Mouse (Mus musculus) kidney, adult 2 months (tissue): ENCODE measurements at regions not wholly inside any gene's neighbourhood (a gene's known extent, or its start where the extent isn't known, plus 50 kb on each side); places are given as distances from the start of the nearest gene placed in this dataset.

Experiments used
- CTCF ChIP-seq: fragments of 200-500 bp; conservative IDR thresholded peaks from 2 replicates; pipeline ENCODE4 v1.5.1; 2011; ENCODE audit warnings: low read depth, mild to moderate bottlenecking, control low read depth, low read length, moderate library complexity, mixed read lengths; ENCODE audit not compliant: insufficient read depth, insufficient read length
- POLR2A ChIP-seq: fragments of 200-500 bp; IDR thresholded peaks from one replicate; pipeline ENCODE4 v1.6.1; 2011; ENCODE audit warnings: low read depth, low read length, control low read depth

- TF ChIP-seq CTCF (no peak), POLR2A (no peak)
Observed at GRCm38 (mm10) chr16:56423761-56424160, 53.9 kb upstream of the Abi3bp start.
